Mouse (Mus musculus): ENCODE measurements around the gene Gm10570. TPM values are rescaled to one million over a fixed set of nuclear protein-coding genes. Genes with fewer than 3 reads are reported as not detected.

The Gm10570 gene
- total and polyA plus RNA-seq, 3 experiments = not detected

- Histone ChIP-seq H3K9ac (ENCODE audit: insufficient read depth, low read depth) (no peak overlapping the region), H3K4me2 (ENCODE audit: insufficient read depth, low read depth, poor library complexity, severe bottlenecking) (peak overlapping the region; percentile 73), H3K27ac (ENCODE audit: insufficient read depth, low read depth) (no peak overlapping the region), H3K4me3 (replicated peaks in 1 of 3; ENCODE audit: low read depth in 2 of 3, low read length in 2 of 3, poor library complexity in 1 of 3) (no peak overlapping the region), H3K79me2 (replicated peaks; ENCODE audit: control insufficient read depth, extremely low read depth, insufficient read depth, poor library complexity, severe bottlenecking) (no peaks in the 10 kb centered on the region), H3K9me3 (replicated peaks; ENCODE audit: low read length) (peaks cover 5% of the 10 kb centered on the region), H3K27me3 (replicated peaks) (peaks cover 75% of the 10 kb centered on the region), H3K36me3 (replicated peaks in 1 of 2; ENCODE audit: control insufficient read depth in 1 of 2, insufficient read depth in 1 of 2, low read length in 1 of 2) (no peaks in the 10 kb centered on the region), H3K4me1 (ENCODE audit: control insufficient read depth in 1 of 2, insufficient read depth in 2 of 2) (peaks cover 6 to 8% of the 10 kb centered on the region in 2 experiments)
- in situ Hi-C loops (cut with MboI; ENCODE audit: low pct_ligation_motif_present, low pct_unique_long_range_greater_than_20kb, low sequenced_read_pairs) (no loop called here), dilution Hi-C loops (cut with MboI; ENCODE audit: extremely low pct_ligation_motif_present, extremely low pct_unique_long_range_greater_than_20kb, low sequenced_read_pairs) (no loop called here)
- no peak for TF ChIP-seq MAZ (IDR thresholded peaks at IDR 0.05; ENCODE audit: low read depth, low read length)
- no peak for TF ChIP-seq MYC (IDR thresholded peaks at IDR 0.05; ENCODE audit: low read depth, low read length)
- no peak for TF ChIP-seq PAX5 (IDR thresholded peaks at IDR 0.05; ENCODE audit: low read length)
- TF ChIP-seq MAX (IDR thresholded peaks at IDR 0.05; ENCODE audit: low read length) = no peak
- no peak for TF ChIP-seq ZC3H11A (IDR thresholded peaks at IDR 0.05; ENCODE audit: low read depth, low read length)
- TF ChIP-seq CHD1 (IDR thresholded peaks at IDR 0.05; ENCODE audit: low read depth, low read length) = no peak
- TF ChIP-seq POLR2AphosphoS2 (IDR thresholded peaks at IDR 0.05; ENCODE audit: low read depth, low read length) = no peak
- no peak for TF ChIP-seq POLR2A (IDR thresholded peaks at IDR 0.05; ENCODE audit: low read depth, low read length)
- TF ChIP-seq BHLHE40 (IDR thresholded peaks at IDR 0.05; ENCODE audit: low read depth, low read length) = no peak
- no peak for TF ChIP-seq USF1 (IDR thresholded peaks at IDR 0.05; ENCODE audit: low read depth, low read length)
- no peak for TF ChIP-seq E2F4 (IDR thresholded peaks at IDR 0.05; ENCODE audit: insufficient replicate concordance, low read depth, low read length)
- TF ChIP-seq JUND (conservative IDR thresholded peaks at IDR 0.05; ENCODE audit: low read depth, low read length) = no peak
- TF ChIP-seq JUN (IDR thresholded peaks at IDR 0.05; ENCODE audit: insufficient read depth, low read depth, low read length) = no peak
- no peak for TF ChIP-seq ETS1 (conservative IDR thresholded peaks at IDR 0.05; ENCODE audit: low read depth, low read length)
- no peak for TF ChIP-seq ZNF384 (IDR thresholded peaks at IDR 0.05; ENCODE audit: low read depth, low read length)
- no peak for TF ChIP-seq CTCF (conservative IDR thresholded peaks at IDR 0.05 in 1 of 2, IDR thresholded peaks at IDR 0.05 in 1 of 2; ENCODE audit: low read depth in 2 of 2, low read length in 2 of 2)
- no peak for DNase-seq (ENCODE audit: extremely low read depth)
Observed at GRCm38 (mm10) chr4:130264131-130264530, 44.3 kb downstream of the Gm10570 start.

- dilution Hi-C loops (cut with MboI; ENCODE audit: extremely low pct_ligation_motif_present, extremely low pct_unique_long_range_greater_than_20kb, low sequenced_read_pairs) = no loop called here
- Histone ChIP-seq H3K4me2 (ENCODE audit: insufficient read depth, low read depth, poor library complexity, severe bottlenecking) (no peak overlapping the region), H3K9me3 (replicated peaks; ENCODE audit: low read length) (peaks cover 5% of the 10 kb centered on the region), H3K79me2 (replicated peaks; ENCODE audit: control insufficient read depth, extremely low read depth, insufficient read depth, poor library complexity, severe bottlenecking) (no peaks in the 10 kb centered on the region), H3K4me1 (ENCODE audit: control insufficient read depth in 1 of 2, insufficient read depth in 2 of 2) (peaks cover 3 to 8% of the 10 kb centered on the region in 2 experiments; a peak in 3 of 4 replicates), H3K4me3 (replicated peaks in 1 of 3; ENCODE audit: low read depth in 2 of 3, low read length in 2 of 3, poor library complexity in 1 of 3) (no peak overlapping the region), H3K27ac (ENCODE audit: insufficient read depth, low read depth) (no peak overlapping the region), H3K27me3 (replicated peaks) (peaks cover 68% of the 10 kb centered on the region), H3K9ac (ENCODE audit: insufficient read depth, low read depth) (no peak overlapping the region), H3K36me3 (replicated peaks in 1 of 2; ENCODE audit: control insufficient read depth in 1 of 2, insufficient read depth in 1 of 2, low read length in 1 of 2) (no peaks in the 10 kb centered on the region)
- no peak for TF ChIP-seq RAD21 (IDR thresholded peaks at IDR 0.05; ENCODE audit: low read depth, low read length)
- no peak for TF ChIP-seq EP300 (IDR thresholded peaks at IDR 0.05; ENCODE audit: low read length)
- TF ChIP-seq SMC3 (IDR thresholded peaks at IDR 0.05; ENCODE audit: low read depth, low read length) = peak; percentile 22
- no peak for TF ChIP-seq JUND (conservative IDR thresholded peaks at IDR 0.05; ENCODE audit: low read depth, low read length)
- TF ChIP-seq CTCF (conservative IDR thresholded peaks at IDR 0.05 in 1 of 2, IDR thresholded peaks at IDR 0.05 in 1 of 2; ENCODE audit: low read depth in 2 of 2, low read length in 2 of 2) = peak in 1 of 2 experiments; percentile 53; a peak in 3 of 4 replicates
- peak; percentile 20 for DNase-seq (ENCODE audit: extremely low read depth)
- in situ Hi-C loops (cut with MboI; ENCODE audit: low pct_ligation_motif_present, low pct_unique_long_range_greater_than_20kb, low sequenced_read_pairs) = no loop called here
Observed at GRCm38 (mm10) chr4:130260406-130260805, 48.1 kb downstream of the Gm10570 start.

Other genes starting within 250 kb of the Gm10570 start
- gene Pef1, start 206.1 kb downstream of the Gm10570 start, total RNA-seq (2012; rRNA removed) = 31.4 and 32.5 TPM in 2 replicates
- 26.2 and 26.5 TPM in 2 replicates for gene Pef1, start 206.1 kb downstream of the Gm10570 start, total RNA-seq (2014; rRNA removed)
- gene Pef1, start 206.1 kb downstream of the Gm10570 start, polyA plus RNA-seq (2012; ENCODE audit: insufficient read length, low read depth) = 34.2 and 38.6 TPM in 2 replicates
- not detected in 2 replicates for gene Hcrtr1, start 169.3 kb downstream of the Gm10570 start, total RNA-seq (2012; rRNA removed)
- not detected in 2 replicates for gene Hcrtr1, start 169.3 kb downstream of the Gm10570 start, total RNA-seq (2014; rRNA removed)
- not detected in 2 replicates for gene Hcrtr1, start 169.3 kb downstream of the Gm10570 start, polyA plus RNA-seq (2012; ENCODE audit: insufficient read length, low read depth)
- not detected in 2 replicates for gene Tinagl1, start 133.6 kb downstream of the Gm10570 start, total RNA-seq (2012; rRNA removed)
- gene Tinagl1, start 133.6 kb downstream of the Gm10570 start, total RNA-seq (2014; rRNA removed) = not detected in 2 replicates
- gene Tinagl1, start 133.6 kb downstream of the Gm10570 start, polyA plus RNA-seq (2012; ENCODE audit: insufficient read length, low read depth) = not detected in 2 replicates
- gene Gm853, start 86.3 kb downstream of the Gm10570 start, total RNA-seq (2012; rRNA removed) = not detected in 2 replicates
- not detected in 2 replicates for gene Gm853, start 86.3 kb downstream of the Gm10570 start, total RNA-seq (2014; rRNA removed)
- not detected in 2 replicates for gene Gm853, start 86.3 kb downstream of the Gm10570 start, polyA plus RNA-seq (2012; ENCODE audit: insufficient read length, low read depth)
- gene Serinc2, start 29.5 kb downstream of the Gm10570 start, total RNA-seq (2012; rRNA removed) = 0.08 TPM in 1 of 2 replicates, not detected in the other
- not detected in 2 replicates for gene Serinc2, start 29.5 kb downstream of the Gm10570 start, total RNA-seq (2014; rRNA removed)
- gene Serinc2, start 29.5 kb downstream of the Gm10570 start, polyA plus RNA-seq (2012; ENCODE audit: insufficient read length, low read depth) = 0.20 TPM in 1 of 2 replicates, not detected in the other
- not detected in 2 replicates for gene Fabp3, start 79 bp downstream of the Gm10570 start, total RNA-seq (2012; rRNA removed)
- not detected in 2 replicates for gene Fabp3, start 79 bp downstream of the Gm10570 start, total RNA-seq (2014; rRNA removed)
- gene Fabp3, start 79 bp downstream of the Gm10570 start, polyA plus RNA-seq (2012; ENCODE audit: insufficient read length, low read depth) = 0.38 TPM in 1 of 2 replicates, not detected in the other
- gene Zcchc17, start 51.3 kb upstream of the Gm10570 start, total RNA-seq (2012; rRNA removed) = 31.7 and 42.6 TPM in 2 replicates
- 51.8 and 54.8 TPM in 2 replicates for gene Zcchc17, start 51.3 kb upstream of the Gm10570 start, total RNA-seq (2014; rRNA removed)
- 67.7 and 87.4 TPM in 2 replicates for gene Zcchc17, start 51.3 kb upstream of the Gm10570 start, polyA plus RNA-seq (2012; ENCODE audit: insufficient read length, low read depth)
- gene Snrnp40, start 51.5 kb upstream of the Gm10570 start, total RNA-seq (2012; rRNA removed) = 108 and 134 TPM in 2 replicates
- 180 and 184 TPM in 2 replicates for gene Snrnp40, start 51.5 kb upstream of the Gm10570 start, total RNA-seq (2014; rRNA removed)
- 128 and 157 TPM in 2 replicates for gene Snrnp40, start 51.5 kb upstream of the Gm10570 start, polyA plus RNA-seq (2012; ENCODE audit: insufficient read length, low read depth)